Mouse (Mus musculus): ENCODE data around the gene Serpind1. TPM values are rescaled to one million over a fixed set of nuclear protein-coding genes. Genes with fewer than 3 reads are reported as not detected.

Serpind1 gene
- polyA plus RNA-seq, 1 experiment from 2014 or later, result 0.69 TPM

GRCm38 (mm10) chr16:17341847-17342246 is 10.7 kb downstream of the Serpind1 start:
- ATAC-seq (ENCODE audit: low FRiP score, low TSS enrichment), result no peak
- H3K27ac ChIP-seq (ENCODE audit: low read length), result no peak overlapping the region

GRCm38 (mm10) chr16:17345141-17345812 is 14.1 kb downstream of the Serpind1 start:
- no peaks in the 10 kb centered on the region for H3K27me3 ChIP-seq (ENCODE audit: insufficient read depth, low read length)
- no peaks in the 10 kb centered on the region for H3K9me3 ChIP-seq (ENCODE audit: low read length)
- peaks cover 12% of the 10 kb centered on the region; the same call in 1 of the 2 replicates for H3K36me3 ChIP-seq (ENCODE audit: insufficient read depth, low read length)
- ATAC-seq (ENCODE audit: low FRiP score, low TSS enrichment), result 0 out of 2 replicates have a peak, but pooled peaks have one; percentile 23
- H3K9ac ChIP-seq (replicated peaks; ENCODE audit: low read length), result no peak overlapping the region
- H3K4me3 ChIP-seq (ENCODE audit: low read length), result no peak overlapping the region
- H3K27ac ChIP-seq (ENCODE audit: low read length), result no peak overlapping the region
- WGBS, result 79% methylated on average over 8 of the region's 8 CpGs
- H3K4me2 ChIP-seq (replicated peaks; ENCODE audit: low read depth, low read length), result no peak overlapping the region
- H3K4me1 ChIP-seq (ENCODE audit: insufficient read depth, low read length), result no peaks in the 10 kb centered on the region

More at GRCm38 (mm10) chr16:17341847-17342246, 10.7 kb downstream of the Serpind1 start:
- Histone ChIP-seq H3K27me3 (ENCODE audit: insufficient read depth, low read length) (no peaks in the 10 kb centered on the region), H3K4me1 (ENCODE audit: insufficient read depth, low read length) (no peaks in the 10 kb centered on the region), H3K9me3 (ENCODE audit: low read length) (no peaks in the 10 kb centered on the region), H3K4me2 (replicated peaks; ENCODE audit: low read depth, low read length) (no peak overlapping the region), H3K9ac (replicated peaks; ENCODE audit: low read length) (no peak overlapping the region), H3K4me3 (ENCODE audit: low read length) (no peak overlapping the region), H3K36me3 (ENCODE audit: insufficient read depth, low read length) (peaks cover 12% of the 10 kb centered on the region; the same call in 1 of the 2 replicates)
- 82% methylated on average over 4 of the region's 4 CpGs for WGBS

- Histone ChIP-seq H3K9ac (replicated peaks; ENCODE audit: low read length) (no peak overlapping the region), H3K4me1 (ENCODE audit: insufficient read depth, low read length) (no peaks in the 10 kb centered on the region), H3K27me3 (ENCODE audit: insufficient read depth, low read length) (no peaks in the 10 kb centered on the region), H3K9me3 (ENCODE audit: low read length) (no peaks in the 10 kb centered on the region), H3K4me2 (replicated peaks; ENCODE audit: low read depth, low read length) (no peak overlapping the region), H3K27ac (ENCODE audit: low read length) (no peak overlapping the region), H3K36me3 (ENCODE audit: insufficient read depth, low read length) (peaks cover 12% of the 10 kb centered on the region; the same call in 1 of the 2 replicates), H3K4me3 (ENCODE audit: low read length) (no peak overlapping the region)
- WGBS, result 93% methylated on average over 2 of the region's 2 CpGs
- no peak for ATAC-seq (ENCODE audit: low FRiP score, low TSS enrichment)
Measured at GRCm38 (mm10) chr16:17345813-17346155, 14.6 kb downstream of the Serpind1 start.

GRCm38 (mm10) chr16:17346766-17347165 is 15.6 kb downstream of the Serpind1 start:
- no peaks in the 10 kb centered on the region for H3K9me3 ChIP-seq (ENCODE audit: low read length)
- H3K36me3 ChIP-seq (ENCODE audit: insufficient read depth, low read length), result peaks cover 12% of the 10 kb centered on the region; the same call in 1 of the 2 replicates
- no peaks in the 10 kb centered on the region for H3K27me3 ChIP-seq (ENCODE audit: insufficient read depth, low read length)
- H3K4me2 ChIP-seq (replicated peaks; ENCODE audit: low read depth, low read length), result no peak overlapping the region
- no peaks in the 10 kb centered on the region for H3K4me1 ChIP-seq (ENCODE audit: insufficient read depth, low read length)
- H3K9ac ChIP-seq (replicated peaks; ENCODE audit: low read length), result no peak overlapping the region
- WGBS, result 73% methylated on average over 1 of the region's 1 CpGs
- no peak for ATAC-seq (ENCODE audit: low FRiP score, low TSS enrichment)
- H3K4me3 ChIP-seq (ENCODE audit: low read length), result no peak overlapping the region
- no peak overlapping the region for H3K27ac ChIP-seq (ENCODE audit: low read length)

GRCm38 (mm10) chr16:17356031-17356430 is 24.9 kb downstream of the Serpind1 start:
- peaks cover 25% of the 10 kb centered on the region for H3K36me3 ChIP-seq (ENCODE audit: insufficient read depth, low read length)
- H3K4me1 ChIP-seq (ENCODE audit: insufficient read depth, low read length), result no peaks in the 10 kb centered on the region
- H3K9me3 ChIP-seq (ENCODE audit: low read length), result no peaks in the 10 kb centered on the region
- no peak overlapping the region for H3K9ac ChIP-seq (replicated peaks; ENCODE audit: low read length)
- no peaks in the 10 kb centered on the region for H3K27me3 ChIP-seq (ENCODE audit: insufficient read depth, low read length)
- 91% methylated on average over 6 of the region's 6 CpGs for WGBS
- H3K4me2 ChIP-seq (replicated peaks; ENCODE audit: low read depth, low read length), result no peak overlapping the region
- H3K27ac ChIP-seq (ENCODE audit: low read length), result no peak overlapping the region
- no peak overlapping the region for H3K4me3 ChIP-seq (ENCODE audit: low read length)
- no peak for ATAC-seq (ENCODE audit: low FRiP score, low TSS enrichment)

- no peak overlapping the region for H3K27ac ChIP-seq (ENCODE audit: low read length)
- peaks cover 10% of the 10 kb centered on the region for H3K36me3 ChIP-seq (ENCODE audit: insufficient read depth, low read length)
- no peaks in the 10 kb centered on the region for H3K4me1 ChIP-seq (ENCODE audit: insufficient read depth, low read length)
- no peaks in the 10 kb centered on the region for H3K9me3 ChIP-seq (ENCODE audit: low read length)
- no peaks in the 10 kb centered on the region for H3K27me3 ChIP-seq (ENCODE audit: insufficient read depth, low read length)
- 90% methylated on average over 4 of the region's 4 CpGs for WGBS
- no peak for ATAC-seq (ENCODE audit: low FRiP score, low TSS enrichment)
- no peak overlapping the region for H3K4me2 ChIP-seq (replicated peaks; ENCODE audit: low read depth, low read length)
- H3K4me3 ChIP-seq (ENCODE audit: low read length), result no peak overlapping the region
- H3K9ac ChIP-seq (replicated peaks; ENCODE audit: low read length), result no peak overlapping the region
Measured at GRCm38 (mm10) chr16:17358787-17359186, 27.6 kb downstream of the Serpind1 start.

- Histone ChIP-seq H3K27me3 (ENCODE audit: insufficient read depth, low read length) (no peaks in the 10 kb centered on the region), H3K9ac (replicated peaks; ENCODE audit: low read length) (no peak overlapping the region), H3K4me1 (ENCODE audit: insufficient read depth, low read length) (no peaks in the 10 kb centered on the region), H3K9me3 (ENCODE audit: low read length) (no peaks in the 10 kb centered on the region), H3K27ac (ENCODE audit: low read length) (no peak overlapping the region), H3K4me3 (ENCODE audit: low read length) (no peak overlapping the region), H3K36me3 (ENCODE audit: insufficient read depth, low read length) (peaks cover 10% of the 10 kb centered on the region), H3K4me2 (replicated peaks; ENCODE audit: low read depth, low read length) (no peak overlapping the region)
- no peak for ATAC-seq (ENCODE audit: low FRiP score, low TSS enrichment)
- WGBS, result 92% methylated on average over 4 of the region's 4 CpGs
Measured at GRCm38 (mm10) chr16:17382306-17382705, 51.1 kb downstream of the Serpind1 start.

- no peak for ATAC-seq (ENCODE audit: low FRiP score, low TSS enrichment)
- no peaks in the 10 kb centered on the region for H3K9me3 ChIP-seq (ENCODE audit: low read length)
- no peaks in the 10 kb centered on the region for H3K27me3 ChIP-seq (ENCODE audit: insufficient read depth, low read length)
- no peak overlapping the region for H3K4me2 ChIP-seq (replicated peaks; ENCODE audit: low read depth, low read length)
- H3K27ac ChIP-seq (ENCODE audit: low read length), result no peak overlapping the region
- H3K4me3 ChIP-seq (ENCODE audit: low read length), result no peak overlapping the region
- peaks cover 10% of the 10 kb centered on the region for H3K36me3 ChIP-seq (ENCODE audit: insufficient read depth, low read length)
- no peak overlapping the region for H3K9ac ChIP-seq (replicated peaks; ENCODE audit: low read length)
- 87% methylated on average over 2 of the region's 2 CpGs for whole genome bisulfite sequencing
- no peaks in the 10 kb centered on the region for H3K4me1 ChIP-seq (ENCODE audit: insufficient read depth, low read length)
Measured at GRCm38 (mm10) chr16:17383594-17384326, 52.6 kb downstream of the Serpind1 start.

- Histone ChIP-seq H3K9me3 (ENCODE audit: low read length) (no peaks in the 10 kb centered on the region), H3K4me3 (ENCODE audit: low read length) (no peak overlapping the region), H3K9ac (replicated peaks; ENCODE audit: low read length) (no peak overlapping the region), H3K4me1 (ENCODE audit: insufficient read depth, low read length) (0 out of 2 replicates have a peak, but pooled peaks cover 5% of the 10 kb centered on the region), H3K27me3 (ENCODE audit: insufficient read depth, low read length) (no peaks in the 10 kb centered on the region), H3K4me2 (replicated peaks; ENCODE audit: low read depth, low read length) (no peak overlapping the region), H3K27ac (ENCODE audit: low read length) (no peak overlapping the region), H3K36me3 (ENCODE audit: insufficient read depth, low read length) (peaks cover 6% of the 10 kb centered on the region; the same call in 1 of the 2 replicates)
- no peak for ATAC-seq (ENCODE audit: low FRiP score, low TSS enrichment)
- WGBS, result 63% methylated on average over 4 of the region's 4 CpGs
Measured at GRCm38 (mm10) chr16:17392784-17393183, 61.6 kb downstream of the Serpind1 start.

All from kidney, embryonic 16.5 days (tissue).